Mouse (Mus musculus) gastrocnemius, postnatal 25 days (tissue): ENCODE results near the gene Mreg. TPM values are rescaled to one million over a fixed set of nuclear protein-coding genes. Genes with fewer than 3 reads are reported as not detected.

ENCODE experiments used
- DNase-seq: peaks from one replicate; pipeline ENCODE4 v3.0.0; 2022
- total RNA-seq, 2 experiments: library from RNA; stranded (reverse); gene quantifications; 1 replicate in 1 of 2; 2 replicates in 1 of 2; pipeline ENCODE4 v1.2.3; 2021

Gene Mreg
- total RNA-seq, 2 experiments from 2014 or later: 39.6 to 50.5 TPM

- DNase-seq: no peak
Observed at GRCm38 (mm10) chr1:72227546-72227945, 15.4 kb upstream of the Mreg start.

GRCm38 (mm10) chr1:72226887-72227481, 14.9 kb upstream of the Mreg start:
- no peak for DNase-seq

- DNase-seq: no peak
Observed at GRCm38 (mm10) chr1:72226172-72226886, 14.2 kb upstream of the Mreg start.

- peak; percentile 72 for DNase-seq
Observed at GRCm38 (mm10) chr1:72225720-72226171, 13.6 kb upstream of the Mreg start.

- DNase-seq: no peak
Observed at GRCm38 (mm10) chr1:72225054-72225718, 13.1 kb upstream of the Mreg start.

GRCm38 (mm10) chr1:72220008-72220407, 7.9 kb upstream of the Mreg start:
- DNase-seq: no peak

GRCm38 (mm10) chr1:72219116-72219515, 7.0 kb upstream of the Mreg start:
- DNase-seq: no peak

- DNase-seq: no peak
Observed at GRCm38 (mm10) chr1:72218626-72219025, 6.5 kb upstream of the Mreg start.

GRCm38 (mm10) chr1:72216761-72217160, 4.7 kb upstream of the Mreg start:
- DNase-seq: no peak

GRCm38 (mm10) chr1:72215174-72215573, 3.1 kb upstream of the Mreg start:
- no peak for DNase-seq

GRCm38 (mm10) chr1:72214470-72214961, 2.4 kb upstream of the Mreg start:
- DNase-seq: peak; percentile 77

GRCm38 (mm10) chr1:72213954-72214353, 1.8 kb upstream of the Mreg start:
- DNase-seq: no peak

- DNase-seq: no peak
Observed at GRCm38 (mm10) chr1:72210803-72211679, 1.1 kb downstream of the Mreg start.

GRCm38 (mm10) chr1:72208095-72208494, 4.0 kb downstream of the Mreg start:
- DNase-seq: no peak

GRCm38 (mm10) chr1:72205113-72205512, 7.0 kb downstream of the Mreg start:
- no peak for DNase-seq

GRCm38 (mm10) chr1:72203204-72203603, 8.9 kb downstream of the Mreg start:
- DNase-seq: no peak

- no peak for DNase-seq
Observed at GRCm38 (mm10) chr1:72202705-72203104, 9.4 kb downstream of the Mreg start.

- no peak for DNase-seq
Observed at GRCm38 (mm10) chr1:72202068-72202467, 10.0 kb downstream of the Mreg start.

GRCm38 (mm10) chr1:72201126-72201525, 11.0 kb downstream of the Mreg start:
- no peak for DNase-seq

- DNase-seq: no peak
Observed at GRCm38 (mm10) chr1:72198142-72198806, 13.8 kb downstream of the Mreg start.

- DNase-seq: no peak
Observed at GRCm38 (mm10) chr1:72196626-72197359, 15.3 kb downstream of the Mreg start.
